Mouse (Mus musculus): ENCODE data around the gene Fbxw21. TPM values are rescaled to one million over a fixed set of nuclear protein-coding genes. Genes with fewer than 3 reads are reported as not detected.

Fbxw21 gene
- polyA plus RNA-seq, 1 experiment from 2014 or later, result not detected

Other genes with a start within 250 kb of the Fbxw21 start
- 0.46 TPM in 1 of 2 replicates, not detected in the other for gene Tmem89, start 247.4 kb downstream of the Fbxw21 start, polyA plus RNA-seq (2015; fragmentation: Nextera tagmentation; extraction: Ambion mirVana)
- 366 and 383 TPM in 2 replicates for gene Uqcrc1, start 225.4 kb downstream of the Fbxw21 start, polyA plus RNA-seq (2015; fragmentation: Nextera tagmentation; extraction: Ambion mirVana)
- gene Col7a1, start 208.5 kb downstream of the Fbxw21 start, polyA plus RNA-seq (2015; fragmentation: Nextera tagmentation; extraction: Ambion mirVana), result 1.7 and 1.8 TPM in 2 replicates
- gene Ucn2, start 176.0 kb downstream of the Fbxw21 start, polyA plus RNA-seq (2015; fragmentation: Nextera tagmentation; extraction: Ambion mirVana), result not detected in 2 replicates
- 24.4 and 30.6 TPM in 2 replicates for gene Pfkfb4, start 170.3 kb downstream of the Fbxw21 start, polyA plus RNA-seq (2015; fragmentation: Nextera tagmentation; extraction: Ambion mirVana)
- 43.7 and 44.3 TPM in 2 replicates for gene Shisa5, start 123.5 kb downstream of the Fbxw21 start, polyA plus RNA-seq (2015; fragmentation: Nextera tagmentation; extraction: Ambion mirVana)
- gene Trex1, start 102.3 kb downstream of the Fbxw21 start, polyA plus RNA-seq (2015; fragmentation: Nextera tagmentation; extraction: Ambion mirVana), result 13.6 and 14.5 TPM in 2 replicates
- 31.0 and 31.7 TPM in 2 replicates for gene Atrip, start 87.9 kb downstream of the Fbxw21 start, polyA plus RNA-seq (2015; fragmentation: Nextera tagmentation; extraction: Ambion mirVana)
- 12.8 and 14.6 TPM in 2 replicates for gene Ccdc51, start 79.5 kb downstream of the Fbxw21 start, polyA plus RNA-seq (2015; fragmentation: Nextera tagmentation; extraction: Ambion mirVana)
- 724 and 757 TPM in 2 replicates for gene Tma7, start 79.5 kb downstream of the Fbxw21 start, polyA plus RNA-seq (2015; fragmentation: Nextera tagmentation; extraction: Ambion mirVana)
- 28.2 and 33.3 TPM in 2 replicates for gene Plxnb1, start 66.7 kb downstream of the Fbxw21 start, polyA plus RNA-seq (2015; fragmentation: Nextera tagmentation; extraction: Ambion mirVana)
- not detected in 2 replicates for gene Fbxw13, start 33.9 kb upstream of the Fbxw21 start, polyA plus RNA-seq (2015; fragmentation: Nextera tagmentation; extraction: Ambion mirVana)
- not detected in 2 replicates for gene Fbxw20, start 72.7 kb upstream of the Fbxw21 start, polyA plus RNA-seq (2015; fragmentation: Nextera tagmentation; extraction: Ambion mirVana)
- not detected in 2 replicates for gene Fbxw14, start 125.6 kb upstream of the Fbxw21 start, polyA plus RNA-seq (2015; fragmentation: Nextera tagmentation; extraction: Ambion mirVana)
- gene Fbxw28, start 177.6 kb upstream of the Fbxw21 start, polyA plus RNA-seq (2015; fragmentation: Nextera tagmentation; extraction: Ambion mirVana), result not detected in 2 replicates
- not detected in 2 replicates for gene Fbxw22, start 242.3 kb upstream of the Fbxw21 start, polyA plus RNA-seq (2015; fragmentation: Nextera tagmentation; extraction: Ambion mirVana)

All from midbrain, embryonic 13.5 days (tissue).